Mouse (Mus musculus) embryonic facial prominence, embryonic 14.5 days (tissue): ENCODE data around the gene Borcs7. TPM values are rescaled to one million over a fixed set of nuclear protein-coding genes. Genes with fewer than 3 reads are reported as not detected.

Source experiments
- ATAC-seq: fragments of 200-750 bp; cut with Nextera tagmentation; 2 replicates; pipeline ENCODE4 v1.8.0; 2017; ENCODE audit warnings: low read depth, moderate number of reproducible peaks, moderate TSS enrichment
- DNase-seq: peaks from one replicate; pipeline ENCODE4 v3.0.0-alpha.2; 2015; ENCODE audit warnings: low spot score
- H3K27ac ChIP-seq: fragments of 300-500 bp; sonication (generic); replicated peaks from 2 replicates; pipeline ENCODE4 v1.5.1; 2014; ENCODE audit warnings: low read depth, mild to moderate bottlenecking, low read length, moderate library complexity
- H3K27me3 ChIP-seq: fragments of 300-500 bp; sonication (generic); replicated peaks from 2 replicates; pipeline ENCODE4 v1.6.1; 2014; ENCODE audit warnings: low read length; ENCODE audit not compliant: control insufficient read depth, insufficient read depth
- H3K36me3 ChIP-seq: fragments of 300-500 bp; sonication (generic); 2 replicates; pipeline ENCODE4 v1.6.1; 2014; ENCODE audit warnings: low read length, mixed read lengths; ENCODE audit not compliant: control insufficient read depth, insufficient read depth
- H3K4me1 ChIP-seq: fragments of 300-500 bp; sonication (generic); 2 replicates; pipeline ENCODE4 v1.6.1; 2014; ENCODE audit warnings: antibody characterized with exemption, low read length; ENCODE audit not compliant: control insufficient read depth, insufficient read depth
- H3K4me2 ChIP-seq: fragments of 300-500 bp; sonication (generic); 2 replicates; pipeline ENCODE4 v1.6.1; 2014; ENCODE audit warnings: low read depth, mild to moderate bottlenecking, low read length, moderate library complexity, mixed read lengths
- H3K4me3 ChIP-seq: fragments of 300-500 bp; sonication (generic); 2 replicates; pipeline ENCODE4 v1.5.1; 2014; ENCODE audit warnings: low read depth, mild to moderate bottlenecking, low read length
- H3K9ac ChIP-seq: fragments of 300-500 bp; sonication (generic); 2 replicates; pipeline ENCODE4 v1.6.1; 2014; ENCODE audit warnings: low read depth, mild to moderate bottlenecking, low read length, moderate library complexity, mixed read lengths
- H3K9me3 ChIP-seq: fragments of 300-500 bp; sonication (generic); 2 replicates; pipeline ENCODE4 v1.6.1; 2016; ENCODE audit warnings: low read length; ENCODE audit not compliant: control insufficient read depth
- WGBS: fragments of 180-500 bp; shearing (Covaris S2); extraction: QIAGEN DNeasy Blood & Tissue Kit; methylation state at CpG from one replicate; pipeline ENCODE4 v1.1.7; 2014; 5-methylcytosine and 5-hydroxymethylcytosine counted together
- polyA plus RNA-seq: library from polyadenylated mRNA; unstranded; fragments of >200 nt; fragmentation: Nextera tagmentation; extraction: Ambion mirVana; gene quantifications from 2 replicates; pipeline ENCODE4 v1.2.1, GENCODE M21; 2014

The Borcs7 gene
- polyA plus RNA-seq, 1 experiment from 2014 or later: 14.3 TPM

DNA sequence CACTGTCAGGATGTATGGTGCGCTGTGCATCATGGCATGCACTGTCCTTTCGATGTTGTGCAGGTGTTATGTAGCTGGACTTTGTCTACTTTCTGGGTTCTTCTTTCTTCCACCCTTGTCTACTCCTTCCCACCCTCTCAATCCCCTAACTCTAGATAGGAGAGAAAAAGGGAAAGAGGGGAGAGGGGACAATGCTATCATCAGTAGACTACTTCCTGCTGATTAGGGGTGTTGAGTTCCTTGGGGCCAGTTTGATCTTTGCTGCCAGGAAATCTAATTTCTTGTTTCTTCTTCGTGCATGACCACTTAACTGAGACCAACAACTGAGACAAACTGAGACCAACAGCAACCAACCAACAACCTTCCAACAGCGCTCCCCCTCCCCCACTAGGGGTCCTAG is 20.9 kb downstream of the Borcs7 start:
- H3K4me1 ChIP-seq: peaks cover 11% of the 10 kb centered on the region; the same call in 1 of the 2 replicates
- 91% methylated on average over 4 of the region's 4 CpGs for WGBS
- H3K27ac ChIP-seq: no peak overlapping the region
- H3K4me2 ChIP-seq: no peak overlapping the region
- no peaks in the 10 kb centered on the region for H3K27me3 ChIP-seq
- H3K36me3 ChIP-seq: peaks cover 9% of the 10 kb centered on the region; the same call in 1 of the 2 replicates
- ATAC-seq (no peak), DNase-seq (no peak)
- no peak overlapping the region for H3K4me3 ChIP-seq
- no peaks in the 10 kb centered on the region for H3K9me3 ChIP-seq
- H3K9ac ChIP-seq: no peak overlapping the region

DNA sequence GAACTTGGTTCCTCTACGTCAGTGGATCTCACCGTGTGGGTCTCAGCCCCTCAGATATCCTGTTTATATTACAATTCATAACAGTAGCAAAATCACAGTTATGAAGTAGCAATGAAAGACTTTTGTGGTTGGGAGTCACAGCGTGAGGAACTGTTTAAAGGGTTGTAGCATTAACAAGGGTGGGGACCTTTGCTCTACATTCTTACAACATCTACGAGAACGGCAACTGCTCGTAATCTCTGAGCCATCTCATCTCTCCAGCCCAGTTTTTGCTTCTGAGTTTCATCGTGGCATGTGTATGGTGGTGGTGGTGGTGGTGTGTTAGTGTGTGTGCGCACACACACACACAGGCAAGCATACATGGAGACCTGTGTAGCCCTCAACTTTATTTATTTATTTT is 24.5 kb downstream of the Borcs7 start:
- 86% methylated on average over 8 of the region's 8 CpGs for WGBS
- Histone ChIP-seq H3K36me3 (peaks cover 12% of the 10 kb centered on the region; the same call in 1 of the 2 replicates), H3K4me1 (no peaks in the 10 kb centered on the region), H3K9ac (no peak overlapping the region), H3K9me3 (peaks cover 7% of the 10 kb centered on the region; the same call in 1 of the 2 replicates), H3K27ac (no peak overlapping the region), H3K27me3 (no peaks in the 10 kb centered on the region), H3K4me2 (no peak overlapping the region), H3K4me3 (no peak overlapping the region)
- DNase-seq (no peak), ATAC-seq (no peak)

DNA sequence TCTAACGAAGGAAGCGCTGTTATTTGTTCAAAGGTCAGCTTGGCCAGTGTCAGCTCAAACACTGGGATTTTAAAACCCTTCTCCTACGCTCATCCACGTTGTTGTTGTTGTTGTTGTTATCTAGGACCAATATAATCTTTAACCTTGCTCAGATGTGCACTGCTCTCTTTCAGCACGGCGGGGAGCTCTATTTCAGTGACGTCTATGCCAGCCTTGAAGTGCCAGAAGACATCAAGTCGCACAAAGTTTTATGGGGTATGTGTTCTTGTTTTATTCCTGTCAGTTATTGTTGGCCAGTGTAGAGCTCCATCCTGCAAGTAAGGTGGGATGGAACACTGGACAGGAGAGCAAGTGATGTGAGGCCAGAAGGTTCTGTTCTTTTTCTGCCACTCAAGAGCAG is 25.3 kb downstream of the Borcs7 start:
- DNase-seq (no peak), ATAC-seq (no peak)
- Histone ChIP-seq H3K27me3 (no peaks in the 10 kb centered on the region), H3K36me3 (peaks cover 16% of the 10 kb centered on the region; the same call in 1 of the 2 replicates), H3K4me1 (no peaks in the 10 kb centered on the region), H3K9me3 (peaks cover 7% of the 10 kb centered on the region; the same call in 1 of the 2 replicates), H3K4me2 (no peak overlapping the region), H3K4me3 (no peak overlapping the region), H3K27ac (no peak overlapping the region), H3K9ac (no peak overlapping the region)
- WGBS: 88% methylated on average over 8 of the region's 8 CpGs

DNA sequence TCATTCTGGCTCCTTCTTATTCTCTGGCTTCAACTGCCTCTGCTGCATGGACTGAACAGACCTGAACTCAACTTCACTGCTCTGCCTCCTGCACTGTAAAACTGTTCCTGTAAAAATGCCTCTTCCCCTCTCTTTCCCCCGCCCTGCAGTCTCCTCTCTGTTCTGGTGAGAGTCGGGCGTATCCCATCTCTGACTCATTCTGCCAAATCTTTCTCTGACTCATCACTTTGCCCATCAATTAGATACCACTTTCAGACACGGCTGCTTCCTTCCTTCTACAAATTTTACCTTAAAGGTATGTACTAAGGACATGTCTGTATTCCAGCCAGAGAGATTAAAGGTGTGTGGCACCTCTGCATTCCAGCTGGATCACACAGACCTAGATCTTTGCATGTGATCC is 28.4 kb downstream of the Borcs7 start:
- DNase-seq: no peak
- 79% methylated on average over 4 of the region's 4 CpGs for WGBS
- H3K27ac ChIP-seq: no peak overlapping the region

DNA sequence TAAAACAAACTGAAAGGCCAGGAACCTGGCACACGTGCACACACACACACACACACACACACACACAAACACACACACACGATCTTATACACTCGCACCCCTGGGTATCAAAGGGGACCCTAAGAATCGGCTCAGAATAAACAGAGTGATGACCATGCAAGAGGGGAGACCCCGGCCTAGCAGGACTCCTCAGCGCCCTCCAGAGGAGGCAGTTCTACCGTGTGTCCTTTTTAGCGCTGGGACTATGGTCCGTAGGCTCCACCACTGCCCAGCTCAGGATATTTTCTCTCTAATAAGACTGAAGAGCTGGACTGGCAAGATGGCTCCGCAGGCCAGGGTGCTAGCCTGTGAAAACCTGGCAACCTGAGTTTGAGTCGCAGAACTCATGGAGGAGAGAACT is 34.7 kb downstream of the Borcs7 start:
- H3K36me3 ChIP-seq: peaks cover 16% of the 10 kb centered on the region; the same call in 1 of the 2 replicates
- DNase-seq: no peak
- no peaks in the 10 kb centered on the region for H3K9me3 ChIP-seq
- no peak for ATAC-seq
- H3K4me3 ChIP-seq: no peak overlapping the region
- H3K4me2 ChIP-seq: no peak overlapping the region
- H3K27me3 ChIP-seq: no peaks in the 10 kb centered on the region
- H3K27ac ChIP-seq: no peak overlapping the region
- 68% methylated on average over 11 of the region's 11 CpGs for WGBS
- H3K4me1 ChIP-seq: no peaks in the 10 kb centered on the region
- no peak overlapping the region for H3K9ac ChIP-seq

More for the DNA sequence above, 28.4 kb downstream of the Borcs7 start:
- Histone ChIP-seq H3K36me3 (peaks cover 16% of the 10 kb centered on the region; the same call in 1 of the 2 replicates), H3K4me3 (no peak overlapping the region), H3K4me2 (no peak overlapping the region), H3K4me1 (no peaks in the 10 kb centered on the region), H3K9me3 (peaks cover 7% of the 10 kb centered on the region; the same call in 1 of the 2 replicates), H3K27me3 (no peaks in the 10 kb centered on the region), H3K9ac (no peak overlapping the region)
- no peak for ATAC-seq

DNA sequence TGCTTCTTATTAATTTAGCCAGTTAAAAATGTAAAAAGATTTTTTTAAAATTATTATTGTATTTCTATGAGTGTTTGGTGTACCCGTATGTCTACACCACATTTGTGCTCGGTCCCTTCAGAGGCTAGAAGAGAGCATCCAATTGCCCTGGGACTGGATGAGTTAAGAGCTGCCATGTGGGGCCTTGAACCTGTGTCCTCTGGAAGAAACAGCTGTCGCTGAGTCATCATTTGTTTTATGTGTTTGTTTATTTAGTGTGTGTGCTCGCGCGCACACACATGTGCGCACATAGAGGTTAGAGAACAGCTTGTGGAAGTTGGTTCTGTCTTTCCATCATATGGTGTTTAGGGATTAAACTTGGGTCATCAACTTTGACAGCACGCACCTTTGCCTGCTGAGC is 36.4 kb downstream of the Borcs7 start:
- no peaks in the 10 kb centered on the region for H3K4me1 ChIP-seq
- ATAC-seq: no peak
- H3K36me3 ChIP-seq: peaks cover 8% of the 10 kb centered on the region; the same call in 1 of the 2 replicates
- H3K9ac ChIP-seq: no peak overlapping the region
- DNase-seq: no peak
- H3K27me3 ChIP-seq: no peaks in the 10 kb centered on the region
- no peak overlapping the region for H3K4me2 ChIP-seq
- H3K4me3 ChIP-seq: no peak overlapping the region
- WGBS: 97% methylated on average over 8 of the region's 8 CpGs
- no peak overlapping the region for H3K27ac ChIP-seq
- H3K9me3 ChIP-seq: no peaks in the 10 kb centered on the region

DNA sequence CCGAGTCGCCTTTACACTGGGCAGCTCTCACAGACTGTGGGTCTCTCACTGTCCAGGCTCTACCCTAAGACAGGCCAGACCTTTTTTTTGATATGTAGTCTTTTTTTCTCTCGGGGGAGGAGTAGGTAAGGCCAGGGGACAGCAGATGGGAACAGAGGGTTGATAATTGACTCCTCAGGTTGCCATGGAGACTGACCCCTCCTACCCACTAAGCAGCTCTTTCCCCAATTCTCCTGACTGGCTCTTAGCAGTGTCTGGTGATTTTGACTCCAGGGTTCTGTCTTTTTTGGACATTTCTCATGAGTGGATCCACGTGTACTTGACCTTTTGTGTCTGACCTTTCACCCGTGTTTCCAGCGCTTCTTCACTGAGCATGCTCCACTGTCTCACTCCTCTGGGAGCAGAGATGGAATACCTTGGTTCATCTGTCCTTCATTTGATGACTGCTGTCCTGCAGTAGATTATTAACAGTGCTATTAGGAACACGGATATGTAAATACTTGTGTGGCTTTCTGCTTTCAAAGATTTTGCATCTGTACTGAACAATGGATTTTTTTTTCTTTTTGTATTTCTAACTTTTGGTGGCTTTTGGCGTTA is 37.5 kb downstream of the Borcs7 start:
- Histone ChIP-seq H3K36me3 (peaks cover 8% of the 10 kb centered on the region; the same call in 1 of the 2 replicates), H3K9ac (no peak overlapping the region), H3K9me3 (no peaks in the 10 kb centered on the region), H3K4me3 (no peak overlapping the region), H3K4me2 (no peak overlapping the region), H3K27me3 (no peaks in the 10 kb centered on the region), H3K4me1 (no peaks in the 10 kb centered on the region), H3K27ac (no peak overlapping the region)
- ATAC-seq: no peak
- DNase-seq: peak; percentile 13
- WGBS: 60% methylated on average over 8 of the region's 8 CpGs

DNA sequence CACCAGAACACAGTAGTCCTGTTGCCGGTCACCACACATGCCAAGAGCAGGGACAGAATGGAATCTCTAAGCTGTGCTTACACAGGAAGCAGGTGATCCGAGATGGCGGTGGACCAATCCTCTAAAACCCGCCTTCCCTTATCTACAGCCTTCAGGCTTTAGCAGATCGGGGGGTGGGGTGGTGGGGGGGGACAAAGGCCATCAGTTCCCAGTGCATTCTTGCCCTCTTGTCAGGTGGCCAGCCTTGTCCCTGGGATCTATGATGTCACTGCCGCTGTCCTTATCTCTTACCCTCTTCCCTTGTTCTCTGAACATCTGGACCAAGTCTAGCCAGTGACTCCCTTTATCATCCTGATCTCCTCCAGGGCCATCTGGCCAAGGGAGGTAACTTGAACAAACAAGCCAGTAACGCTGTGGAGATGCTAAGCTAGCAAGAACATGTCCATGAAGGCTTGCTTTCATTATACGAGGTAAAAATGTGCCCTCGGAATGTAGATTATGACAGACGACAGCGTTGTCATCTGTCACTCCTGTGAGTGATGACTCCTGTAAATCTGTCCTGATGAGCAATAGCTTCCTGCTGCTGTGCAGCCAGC is 38.3 kb downstream of the Borcs7 start:
- DNase-seq (no peak), ATAC-seq (no peak)
- Histone ChIP-seq H3K4me3 (no peak overlapping the region), H3K27ac (no peak overlapping the region), H3K9me3 (no peaks in the 10 kb centered on the region), H3K36me3 (peaks cover 8% of the 10 kb centered on the region; the same call in 1 of the 2 replicates), H3K9ac (no peak overlapping the region), H3K4me1 (no peaks in the 10 kb centered on the region), H3K4me2 (no peak overlapping the region), H3K27me3 (no peaks in the 10 kb centered on the region)
- 72% methylated on average over 11 of the region's 11 CpGs for WGBS

DNA sequence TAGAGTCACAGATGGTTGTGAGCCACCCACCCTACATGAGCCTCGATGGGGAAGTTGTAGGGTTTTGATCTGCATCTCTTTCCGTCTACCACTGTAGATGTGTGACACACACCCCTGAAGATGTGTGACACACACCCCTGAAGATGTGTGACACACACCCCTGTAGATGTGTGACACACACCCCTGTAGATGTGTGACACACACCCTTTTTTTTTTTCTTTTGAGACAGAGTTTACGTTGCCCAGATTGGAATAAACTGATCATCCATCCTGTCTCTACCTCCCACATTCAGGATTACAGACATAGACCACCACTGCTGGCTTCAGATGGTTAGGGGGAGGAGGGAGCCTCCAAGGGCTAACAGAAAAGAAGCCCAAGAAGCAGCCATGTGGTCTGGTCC is 39.2 kb downstream of the Borcs7 start:
- Histone ChIP-seq H3K4me2 (no peak overlapping the region), H3K9ac (no peak overlapping the region), H3K4me1 (no peaks in the 10 kb centered on the region), H3K27me3 (no peaks in the 10 kb centered on the region), H3K27ac (no peak overlapping the region), H3K9me3 (no peaks in the 10 kb centered on the region), H3K4me3 (no peak overlapping the region), H3K36me3 (peaks cover 8% of the 10 kb centered on the region; the same call in 1 of the 2 replicates)
- ATAC-seq: no peak
- DNase-seq: no peak
- 72% methylated on average over 3 of the region's 3 CpGs for WGBS
